Mouse (Mus musculus) lung, postnatal 25 days (tissue): ENCODE results near the gene Pld3.

ENCODE experiments used
- DNase-seq: peaks from one replicate; pipeline ENCODE4 v3.0.0; 2022; ENCODE audit warnings: low spot score

The Pld3 gene

DNA sequence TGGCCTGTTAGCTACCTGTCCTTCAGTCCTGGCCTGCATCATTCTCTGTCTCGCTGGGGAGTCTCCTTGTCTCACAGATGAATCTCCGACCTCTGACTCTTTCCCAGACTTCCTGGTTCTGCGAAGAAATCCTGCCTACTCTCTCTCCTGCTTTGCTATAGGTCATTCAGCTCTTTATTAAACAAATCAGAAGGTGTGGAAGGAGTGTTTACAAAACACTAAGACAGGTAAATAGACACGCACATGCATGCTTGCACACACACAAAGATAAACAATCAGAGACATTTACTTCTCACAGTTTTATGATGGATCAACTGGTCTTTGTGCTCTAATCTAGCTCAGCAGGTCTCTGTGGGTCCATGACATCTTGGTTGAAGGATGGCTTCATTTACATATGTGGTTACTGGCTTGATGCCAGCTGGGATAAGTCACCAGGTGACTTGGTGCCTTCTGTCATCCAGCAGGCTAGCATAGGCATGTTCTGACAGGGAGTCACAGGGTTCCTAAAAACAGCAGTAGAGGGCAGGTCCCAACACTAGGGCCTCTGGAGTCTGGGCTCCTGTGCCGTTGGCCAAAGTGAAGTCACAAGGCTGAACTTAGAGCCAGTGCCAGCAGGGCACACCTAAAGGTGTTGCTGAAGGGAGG lies 16.7 kb upstream of the Pld3 start:
- DNase-seq: no peak

DNA sequence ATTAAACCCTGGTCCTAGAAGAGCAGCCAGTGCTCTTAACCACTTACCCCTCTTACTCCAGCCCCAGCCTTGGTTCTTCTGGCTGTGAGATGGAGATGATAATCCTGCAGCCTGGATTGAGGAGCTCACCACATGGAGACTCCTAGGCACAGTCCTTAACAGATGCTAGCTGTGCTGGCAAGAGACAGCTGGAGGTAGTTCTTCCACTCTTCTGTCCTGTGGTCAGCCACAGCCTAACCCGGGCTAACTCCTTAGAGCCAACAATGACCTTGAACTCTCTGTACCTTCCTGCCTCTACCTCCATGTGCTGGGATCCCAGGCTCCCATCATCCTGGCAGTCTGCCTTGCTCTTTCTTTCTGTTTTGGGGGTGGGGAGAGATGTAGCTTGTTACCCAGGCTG lies 8.0 kb upstream of the Pld3 start:
- DNase-seq: no peak

GRCm38 (mm10) chr7:27560291-27560887 lies 7.4 kb upstream of the Pld3 start:
- no peak for DNase-seq

- no peak for DNase-seq
These were observed 948 bp downstream of the Pld3 start for GRCm38 (mm10) chr7:27552070-27552469.

DNA sequence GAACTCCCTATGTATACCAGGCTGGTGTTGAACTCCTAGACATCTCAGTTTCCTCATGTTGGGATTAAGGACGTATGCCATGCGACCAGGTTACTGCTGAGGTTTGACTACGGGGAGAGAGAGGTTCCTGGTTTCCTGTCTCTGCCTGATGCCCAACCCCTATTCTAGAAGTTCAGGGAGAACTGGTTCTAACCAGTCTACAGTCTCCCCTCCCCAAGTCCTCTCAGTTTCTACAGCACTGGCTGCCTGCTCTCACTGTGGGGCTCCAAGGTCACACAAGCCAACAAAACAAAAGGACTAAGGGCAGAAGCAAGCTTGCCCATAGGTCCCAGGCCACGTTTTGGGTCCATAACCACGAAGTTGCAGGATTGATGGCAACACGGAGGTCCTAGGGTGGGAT lies 3.4 kb downstream of the Pld3 start:
- no peak for DNase-seq

DNA sequence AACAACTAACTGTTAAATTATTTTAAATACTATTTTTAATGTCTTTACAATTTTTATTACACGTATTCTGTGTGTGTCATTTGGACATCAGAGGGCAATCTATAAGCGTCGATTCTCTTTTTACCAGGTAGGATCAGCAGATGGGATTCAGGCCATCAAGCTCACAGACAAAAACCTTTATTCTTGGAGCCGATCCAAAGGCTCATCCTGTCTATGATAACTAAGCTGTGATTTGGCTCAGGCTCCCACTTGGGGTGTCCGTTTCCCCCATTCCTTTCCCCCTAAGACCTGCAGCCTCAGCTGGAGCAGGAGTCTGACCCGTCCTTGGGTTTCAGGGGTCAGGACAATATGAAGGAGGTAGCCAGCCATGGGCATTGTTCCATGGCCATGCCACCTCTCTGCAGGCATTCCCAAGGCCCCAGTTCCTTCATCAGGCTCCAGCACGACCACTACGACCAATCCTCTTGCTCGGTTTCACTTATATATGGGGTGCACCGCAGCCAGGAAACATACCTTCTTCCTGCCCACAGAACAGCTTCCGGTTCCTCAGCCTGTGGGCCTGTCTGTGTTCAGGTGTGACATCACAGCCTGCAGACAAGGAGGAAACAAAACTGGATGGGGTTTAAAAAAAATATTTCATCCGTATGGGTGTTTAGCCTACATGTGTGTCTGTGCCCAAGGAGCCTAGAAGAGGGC lies 8.2 kb downstream of the Pld3 start:
- DNase-seq: peak; percentile 54

GRCm38 (mm10) chr7:27543851-27544250 lies 9.2 kb downstream of the Pld3 start:
- no peak for DNase-seq

GRCm38 (mm10) chr7:27543065-27543464 lies 10.0 kb downstream of the Pld3 start:
- DNase-seq: no peak

DNA sequence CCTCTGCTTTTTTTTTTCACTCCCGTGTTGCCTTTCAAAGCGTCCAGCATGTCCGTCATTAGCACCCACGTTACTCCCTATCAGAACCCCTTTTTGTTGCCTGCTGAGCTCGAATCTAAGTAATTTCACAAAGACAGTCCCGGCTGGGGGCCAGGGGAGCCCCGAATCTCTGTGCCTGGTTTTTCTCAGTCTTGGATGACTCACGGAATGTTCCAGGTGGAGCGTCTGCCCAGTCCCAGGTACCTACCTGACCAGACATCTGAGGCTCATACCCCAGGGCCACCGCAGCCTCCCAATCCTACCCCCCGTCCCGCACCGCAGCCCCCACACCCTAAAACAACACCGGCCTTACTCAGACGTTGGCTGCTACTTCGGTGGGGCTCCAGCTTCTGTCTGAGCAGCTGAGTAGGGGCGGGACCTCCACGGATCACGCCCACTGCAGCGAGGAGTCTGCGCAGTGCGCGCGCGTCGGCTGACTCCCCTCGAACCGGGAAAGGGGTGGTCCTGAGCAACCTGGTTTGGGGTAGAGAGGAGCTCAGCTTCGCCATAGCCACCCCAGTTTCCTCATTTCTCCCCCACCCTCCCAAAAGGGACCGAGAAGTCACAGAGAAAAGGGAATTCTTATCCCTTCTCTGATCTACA lies 10.5 kb downstream of the Pld3 start:
- peak; percentile 82 for DNase-seq

GRCm38 (mm10) chr7:27541922-27542321 lies 11.1 kb downstream of the Pld3 start:
- no peak for DNase-seq

GRCm38 (mm10) chr7:27541431-27541830 lies 11.6 kb downstream of the Pld3 start:
- peak; percentile 54 for DNase-seq

DNA sequence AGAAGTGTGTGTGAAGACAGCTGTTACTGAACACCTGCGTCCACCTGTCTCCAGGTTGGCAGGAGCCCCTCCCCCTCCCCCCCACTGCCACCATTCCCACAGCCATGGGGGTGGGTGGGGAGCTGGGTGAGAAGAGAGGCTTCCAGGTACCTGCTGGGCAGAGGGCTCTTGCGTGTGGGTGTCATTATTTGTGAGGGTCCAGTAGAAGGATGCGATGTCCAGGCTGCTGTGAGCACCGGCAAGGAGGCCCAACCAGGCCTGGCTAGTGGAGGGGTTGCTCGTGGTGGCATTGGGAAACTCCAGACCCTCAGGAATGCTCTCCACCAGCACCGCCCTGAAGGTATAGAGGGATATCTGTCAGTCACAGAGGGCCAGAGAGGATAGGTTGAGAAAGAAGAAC lies 12.1 kb downstream of the Pld3 start:
- no peak for DNase-seq

DNA sequence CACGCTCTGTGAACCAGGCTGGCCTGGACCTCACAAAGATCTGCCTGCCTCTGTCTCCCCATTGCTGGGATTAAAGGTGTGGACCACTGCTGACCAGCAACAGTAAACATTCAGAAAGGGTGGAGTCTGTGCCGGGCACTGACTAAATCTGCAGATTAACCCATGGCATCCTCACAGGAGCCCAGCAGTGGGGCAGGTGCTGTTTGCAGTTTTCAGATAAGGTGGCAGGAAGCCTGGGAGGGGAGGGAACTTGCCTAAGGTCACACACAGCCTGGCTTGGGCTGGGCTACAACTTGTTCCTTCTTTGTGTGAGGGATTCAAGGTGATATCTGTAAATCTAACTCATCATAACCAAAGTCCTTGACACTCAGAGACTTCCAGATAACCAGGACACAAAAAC lies 12.5 kb downstream of the Pld3 start:
- DNase-seq: no peak

GRCm38 (mm10) chr7:27538797-27539196 lies 14.2 kb downstream of the Pld3 start:
- no peak for DNase-seq

DNA sequence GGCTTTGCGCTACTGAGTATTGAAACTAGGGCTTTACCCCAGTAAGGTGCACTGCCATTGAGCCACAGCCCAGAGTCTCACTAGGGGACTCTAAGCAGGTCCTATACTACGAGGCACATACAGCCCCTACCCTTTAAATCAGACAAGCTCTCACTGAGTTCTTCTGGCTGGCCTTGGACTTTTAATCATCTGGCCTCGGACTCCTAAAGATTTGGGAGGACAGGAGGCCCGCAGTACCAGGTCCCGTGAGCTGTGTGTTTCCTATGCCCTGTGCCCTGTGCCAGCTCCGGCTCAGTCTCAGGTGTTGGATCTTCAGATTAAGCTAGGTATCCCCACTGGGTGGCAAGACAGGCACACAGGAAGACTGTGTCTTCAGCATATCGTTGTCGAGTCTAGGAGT lies 15.0 kb downstream of the Pld3 start:
- no peak for DNase-seq

GRCm38 (mm10) chr7:27536618-27537017 lies 16.4 kb downstream of the Pld3 start:
- DNase-seq: no peak

DNA sequence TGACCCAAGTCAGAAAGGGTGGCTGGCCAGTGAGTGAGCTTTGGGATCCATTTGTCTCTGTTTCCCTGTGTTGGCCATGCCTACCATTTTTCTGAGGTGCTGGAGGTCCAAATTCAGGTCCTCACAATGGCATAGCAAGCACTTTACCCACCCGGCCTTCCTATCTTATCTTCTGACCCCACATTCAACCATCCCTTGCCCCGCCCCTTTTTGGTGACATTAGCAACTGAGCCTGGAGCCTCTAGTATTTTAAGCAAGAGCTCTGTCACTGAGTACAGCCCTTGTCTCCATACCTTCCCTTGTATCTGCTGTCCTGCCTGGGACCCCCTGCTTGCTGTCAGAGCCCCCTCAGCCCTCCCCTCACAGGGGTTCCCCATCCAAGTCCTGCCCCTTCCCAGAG lies 17.6 kb downstream of the Pld3 start:
- DNase-seq: no peak

DNA sequence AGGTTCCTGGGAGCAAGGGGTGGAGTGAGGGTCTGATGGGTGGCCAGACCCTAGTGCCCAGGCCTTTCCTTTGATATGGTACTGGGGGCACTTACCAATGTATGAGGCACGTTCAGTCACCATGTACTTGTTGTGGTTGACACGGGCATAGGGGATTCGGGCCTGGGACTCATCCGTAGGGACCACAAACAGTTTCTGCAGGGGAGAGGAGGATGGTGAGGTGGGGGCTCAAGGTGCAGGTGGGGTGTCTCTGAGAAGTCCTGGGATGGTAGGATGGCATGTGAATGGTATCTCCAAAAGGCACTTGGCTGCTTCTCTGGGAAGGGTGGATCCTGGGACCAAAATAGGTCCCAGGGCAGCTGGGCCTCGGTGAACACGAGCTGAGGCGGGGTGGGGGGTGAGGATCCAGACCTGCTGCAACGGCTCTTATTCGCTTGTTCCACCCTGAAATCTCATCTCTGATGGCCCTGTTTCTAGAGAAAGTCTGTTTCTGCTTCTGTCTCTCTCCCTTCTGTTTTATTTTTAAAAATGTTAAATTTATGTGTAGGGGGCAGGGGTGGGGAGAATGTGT lies 20.5 kb downstream of the Pld3 start:
- DNase-seq: no peak

DNA sequence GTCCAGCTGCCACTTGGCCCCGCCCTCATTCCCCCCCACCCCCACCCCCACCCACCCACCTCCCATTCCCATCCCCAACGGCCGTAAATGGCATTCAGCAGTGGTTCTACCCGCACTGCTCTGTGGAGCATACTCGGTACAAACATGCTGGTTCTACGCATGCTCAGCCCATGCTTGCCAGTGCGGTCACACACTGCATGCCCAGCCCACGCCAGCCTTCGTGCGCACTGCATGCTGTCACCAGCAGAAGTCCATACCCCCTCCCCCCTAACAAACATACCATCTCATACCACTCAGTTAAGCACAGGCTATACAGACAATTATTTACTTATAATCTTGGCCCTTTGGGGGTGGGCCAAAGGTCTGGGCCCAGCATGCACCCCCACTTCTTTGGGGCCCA lies 21.3 kb downstream of the Pld3 start:
- DNase-seq: no peak

DNA sequence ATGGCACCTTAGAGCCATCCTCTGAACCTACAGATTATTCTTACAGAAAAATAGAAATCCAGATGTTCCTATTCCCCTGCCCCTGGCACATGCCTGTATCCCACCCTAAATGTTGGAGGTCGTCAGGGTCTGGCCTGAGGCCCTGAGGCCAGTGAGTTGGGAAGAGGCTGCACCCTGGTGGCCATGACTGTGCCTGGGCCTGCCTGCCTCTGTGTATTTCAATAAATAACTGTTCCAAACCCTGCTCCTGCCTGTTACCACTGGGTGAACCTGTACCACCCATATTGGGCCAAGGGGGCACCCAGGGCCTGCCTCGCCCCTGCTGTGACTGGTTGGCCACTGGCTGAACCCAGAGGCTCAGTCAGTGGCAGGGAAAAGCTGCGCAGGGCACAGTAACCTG lies 22.1 kb downstream of the Pld3 start:
- no peak for DNase-seq

DNA sequence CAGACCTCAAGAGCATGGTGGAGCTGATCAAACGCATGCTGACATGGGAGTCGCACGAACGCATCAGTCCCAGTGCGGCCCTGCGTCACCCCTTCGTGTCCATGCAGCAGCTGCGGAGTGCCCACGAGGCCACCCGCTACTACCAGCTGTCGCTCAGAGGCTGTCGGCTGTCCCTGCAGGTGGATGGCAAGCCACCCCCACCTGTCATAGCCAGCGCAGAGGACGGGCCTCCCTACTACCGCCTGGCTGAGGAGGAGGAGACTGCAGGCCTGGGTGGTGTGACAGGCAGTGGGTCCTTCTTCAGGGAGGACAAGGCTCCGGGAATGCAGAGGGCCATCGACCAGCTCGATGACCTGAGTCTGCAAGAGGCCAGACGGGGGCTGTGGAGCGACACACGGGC lies 23.9 kb downstream of the Pld3 start:
- no peak for DNase-seq

- peak; percentile 74 for DNase-seq
These were observed 26.8 kb downstream of the Pld3 start for GRCm38 (mm10) chr7:27526039-27526827.
